Mouse (Mus musculus) lung, postnatal 25 days (tissue): ENCODE measurements at regions not wholly inside any gene's neighbourhood (a gene's known extent, or its start where the extent isn't known, plus 50 kb on each side); places are given as distances from the start of the nearest gene placed in this dataset.
A peak's percentile ranks its signal among the peaks of the same experiment; 100 is the strongest.
"Not testable (repeated sequence)": the region's sequence is repeated elsewhere in the genome, so short reads cannot be mapped to it uniquely, and the experiment has no call there.

Experiments
- DNase-seq: peaks from one replicate; pipeline ENCODE4 v3.0.0; 2022; ENCODE audit warnings: low spot score

DNA sequence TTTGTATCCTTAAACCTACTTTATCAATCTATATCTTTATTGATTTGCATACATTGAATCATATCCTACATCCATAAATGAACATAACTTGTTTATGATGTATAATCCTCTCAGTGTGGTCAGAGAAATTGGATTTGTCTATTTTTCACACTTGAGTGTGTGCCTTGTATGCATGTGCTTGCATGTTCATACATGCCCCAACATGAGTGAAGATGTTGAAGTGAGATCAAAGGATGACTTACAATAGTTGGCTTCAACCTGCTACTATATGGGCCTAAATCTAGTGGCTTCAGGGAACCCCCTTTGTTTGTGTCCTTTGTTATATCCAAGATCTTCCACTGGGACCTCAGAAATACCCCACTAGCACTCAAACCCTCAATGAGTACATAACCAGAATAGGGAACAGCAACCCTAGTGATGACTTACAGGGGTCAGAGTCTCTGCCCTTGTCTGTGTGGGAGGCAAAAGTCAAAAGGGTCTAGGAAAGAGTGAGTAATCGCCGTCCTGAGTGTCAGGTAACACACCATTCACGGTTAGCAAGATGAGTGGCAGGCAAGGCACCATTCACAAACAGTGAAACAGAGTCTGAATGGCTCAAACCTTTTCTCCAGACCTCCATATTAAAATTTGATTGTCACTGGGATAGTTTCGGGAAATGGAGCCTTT, 236.3 kb downstream of the Lpin1 start:
- DNase-seq, result no peak

DNA sequence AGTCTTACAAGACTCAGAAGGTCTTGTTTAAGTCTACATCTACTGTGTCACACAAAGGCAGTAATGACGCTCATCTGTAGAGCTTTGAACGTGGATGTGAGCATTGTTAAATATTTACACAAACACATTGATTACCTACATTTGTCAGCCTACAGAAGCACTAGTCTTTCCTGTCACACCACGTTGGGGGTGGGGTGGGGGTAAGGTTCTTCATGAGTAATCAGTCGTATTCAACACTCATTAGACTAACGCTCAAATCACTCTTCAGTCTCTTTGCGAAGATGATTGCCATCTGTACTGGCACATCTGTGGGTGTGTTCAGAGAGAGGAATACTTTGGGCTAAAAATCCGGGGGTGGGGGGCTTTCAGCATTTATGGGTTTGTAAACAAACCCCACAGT, 240.7 kb downstream of the Lpin1 start:
- DNase-seq, result no peak

DNA sequence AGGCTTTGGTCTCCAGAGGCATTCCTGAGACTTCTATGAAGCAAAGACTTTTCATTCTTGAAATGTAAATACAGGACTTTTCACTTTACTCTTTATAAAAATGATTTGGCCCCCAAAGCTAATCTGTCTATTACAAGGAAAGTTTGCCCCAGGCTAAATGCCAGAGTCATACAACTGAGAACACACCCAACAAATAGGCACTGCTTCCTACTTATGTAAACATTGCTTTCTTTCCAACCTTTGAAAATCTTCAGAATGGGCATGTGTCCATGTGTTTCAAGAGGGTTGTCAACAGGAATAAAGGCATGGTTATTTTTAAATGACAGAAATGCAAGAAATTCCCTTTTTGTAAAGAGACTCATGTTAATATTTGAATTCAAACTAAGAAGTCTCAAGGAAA, 248.4 kb downstream of the Lpin1 start:
- DNase-seq, result peak; percentile 5

DNA sequence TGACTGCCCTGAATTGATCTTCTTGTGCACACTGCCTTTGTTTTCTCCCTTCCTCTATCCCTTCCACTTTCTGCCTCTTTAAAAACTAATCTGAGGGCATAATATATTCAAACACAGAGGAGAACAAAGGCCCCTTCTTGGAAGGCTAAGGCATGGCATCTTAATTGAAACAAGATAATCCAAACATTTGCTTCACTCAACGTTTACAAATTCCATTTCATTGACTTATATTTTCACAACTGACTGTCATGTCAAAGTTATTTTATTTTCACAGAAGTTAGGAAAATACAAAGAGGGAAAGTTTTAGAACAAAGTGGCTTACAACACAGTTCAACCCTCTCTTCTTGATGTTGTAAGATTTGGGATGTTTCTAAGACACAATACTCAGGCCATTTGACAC, 251.9 kb downstream of the Lpin1 start:
- DNase-seq, result no peak

DNA sequence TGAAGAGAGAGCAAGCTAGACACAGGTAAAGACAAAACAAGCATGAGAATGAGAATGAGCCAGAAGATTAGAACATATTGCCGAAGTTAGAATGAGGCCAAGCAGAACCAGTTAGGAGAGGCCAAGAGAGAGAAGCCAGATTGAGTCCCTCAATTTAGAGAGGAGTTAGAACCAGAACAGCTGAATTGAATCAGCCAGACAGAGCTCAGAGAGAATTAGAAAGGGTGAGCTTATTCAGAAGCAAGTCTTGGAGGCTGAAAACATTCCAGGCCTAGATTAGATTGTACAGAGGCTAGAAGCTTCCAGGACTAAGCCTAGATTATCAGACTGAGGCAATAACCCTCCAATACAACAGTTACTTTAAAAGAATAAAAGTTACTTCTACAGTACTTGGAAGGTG, 256.1 kb downstream of the Lpin1 start:
- DNase-seq, result no peak

DNA sequence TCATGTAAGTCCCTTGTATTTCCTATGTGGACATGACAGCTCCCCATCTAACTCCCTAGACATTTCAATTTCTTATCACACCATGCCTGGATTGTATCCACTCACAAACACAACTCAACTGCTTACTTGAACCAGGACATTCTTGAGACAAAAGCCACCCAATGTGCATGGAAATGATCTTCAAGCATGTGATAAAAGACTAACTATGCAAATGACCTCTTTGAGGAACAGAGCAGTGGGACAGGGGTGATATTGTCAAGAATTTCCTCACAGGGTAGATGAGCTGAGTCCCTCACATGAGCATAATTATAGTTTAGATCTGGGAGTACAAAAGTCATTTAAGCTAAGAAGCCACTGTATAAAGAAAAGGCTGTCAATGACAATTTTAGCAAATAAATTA, 259.0 kb downstream of the Lpin1 start:
- DNase-seq, result no peak

DNA sequence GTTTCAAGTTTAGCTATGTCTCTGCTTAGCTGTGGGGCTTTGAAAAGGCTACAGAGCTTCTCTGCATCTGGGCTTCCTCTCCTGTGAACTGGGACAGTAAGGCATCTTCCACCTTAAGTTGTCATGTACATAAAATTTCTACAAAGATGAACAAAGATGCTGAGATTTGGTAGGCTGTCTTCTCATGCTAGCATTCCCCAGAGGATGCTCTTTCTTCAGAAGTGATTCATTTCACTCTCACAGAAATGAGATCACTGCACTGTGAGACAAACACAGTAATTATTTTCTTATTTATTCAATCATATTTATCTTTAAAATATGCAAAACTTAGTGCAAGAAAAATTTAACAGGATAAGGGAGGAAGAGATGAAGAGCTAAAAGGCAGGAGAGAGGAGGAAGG, 261.5 kb downstream of the Lpin1 start:
- no peak for DNase-seq

DNA sequence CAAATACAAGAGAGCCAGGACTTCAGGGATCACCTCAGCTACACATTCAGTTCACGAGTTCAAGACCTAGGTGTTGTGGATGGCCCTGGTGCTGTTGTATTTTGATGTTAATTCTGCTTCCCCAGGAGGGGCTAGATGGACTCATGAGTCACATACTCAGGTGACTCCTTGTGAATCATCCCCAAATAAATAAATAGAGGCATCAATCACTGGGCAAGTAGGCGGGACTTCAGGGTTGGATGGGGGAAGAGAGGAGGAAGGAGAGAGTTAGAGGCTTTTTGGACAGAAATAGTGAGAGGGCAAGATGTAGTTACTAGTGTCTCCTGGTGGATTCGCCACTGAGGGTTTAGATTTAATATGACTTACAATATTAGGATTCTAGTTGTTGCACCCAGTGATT, 266.7 kb downstream of the Lpin1 start:
- DNase-seq, result no peak

DNA sequence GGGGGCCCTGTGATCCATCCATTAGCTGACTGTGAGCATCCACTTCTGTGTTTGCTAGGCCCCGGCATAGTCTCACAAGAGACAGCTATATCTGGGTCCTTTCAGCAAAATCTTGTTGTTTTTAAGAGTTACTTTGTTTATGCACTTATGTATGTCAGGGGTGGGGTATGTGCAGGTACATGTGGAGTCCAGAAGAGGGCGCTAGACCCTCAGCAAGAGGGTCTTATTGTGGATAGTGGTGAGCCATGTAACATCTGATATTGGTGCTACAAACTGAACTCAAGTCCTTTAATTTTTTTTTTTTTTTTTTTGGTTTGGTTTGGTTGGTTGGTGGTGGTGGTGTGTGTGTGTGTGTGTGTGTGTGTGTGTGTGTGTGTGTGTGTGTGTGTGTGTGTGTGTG, 268.7 kb downstream of the Lpin1 start:
- DNase-seq, result not testable (repeated sequence)

DNA sequence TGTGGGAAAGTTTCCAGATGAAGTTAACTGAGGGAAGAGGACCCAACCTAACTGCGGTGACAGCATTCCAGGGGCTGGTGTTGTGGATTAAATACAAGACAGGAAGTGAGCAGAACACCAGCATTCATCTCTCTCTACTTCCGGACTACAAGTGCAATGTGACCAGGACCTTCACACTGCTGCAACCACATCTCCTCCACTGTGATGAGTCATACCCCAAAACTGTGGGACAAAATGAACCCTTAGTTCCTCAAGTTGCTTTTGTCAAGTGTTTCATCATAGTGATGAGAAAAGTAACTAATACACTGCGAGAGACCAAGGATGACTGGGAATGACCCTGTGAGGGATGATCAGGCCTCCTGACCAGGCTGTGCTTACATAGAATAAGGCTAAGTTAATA, 279.3 kb downstream of the Lpin1 start:
- DNase-seq, result no peak

DNA sequence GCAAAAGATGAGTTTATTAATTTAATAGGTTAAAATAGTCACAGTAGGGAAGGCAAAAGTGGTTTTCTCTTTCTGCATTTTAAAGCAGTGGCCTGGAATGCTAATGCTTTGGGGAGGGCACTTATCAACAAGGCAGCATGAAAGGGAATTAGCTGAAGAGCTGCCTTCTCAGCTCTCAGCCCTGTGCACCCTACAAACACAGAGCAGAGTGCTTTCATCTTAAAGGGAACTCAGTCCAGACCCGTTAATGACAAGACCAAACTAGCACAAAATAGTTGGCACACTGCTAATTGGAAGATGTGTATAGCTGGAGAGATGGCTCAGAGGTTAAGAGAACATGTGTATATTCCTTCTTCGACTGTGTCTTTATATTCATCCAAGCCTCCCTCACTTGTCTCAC, 281.6 kb downstream of the Lpin1 start:
- DNase-seq, result no peak

DNA sequence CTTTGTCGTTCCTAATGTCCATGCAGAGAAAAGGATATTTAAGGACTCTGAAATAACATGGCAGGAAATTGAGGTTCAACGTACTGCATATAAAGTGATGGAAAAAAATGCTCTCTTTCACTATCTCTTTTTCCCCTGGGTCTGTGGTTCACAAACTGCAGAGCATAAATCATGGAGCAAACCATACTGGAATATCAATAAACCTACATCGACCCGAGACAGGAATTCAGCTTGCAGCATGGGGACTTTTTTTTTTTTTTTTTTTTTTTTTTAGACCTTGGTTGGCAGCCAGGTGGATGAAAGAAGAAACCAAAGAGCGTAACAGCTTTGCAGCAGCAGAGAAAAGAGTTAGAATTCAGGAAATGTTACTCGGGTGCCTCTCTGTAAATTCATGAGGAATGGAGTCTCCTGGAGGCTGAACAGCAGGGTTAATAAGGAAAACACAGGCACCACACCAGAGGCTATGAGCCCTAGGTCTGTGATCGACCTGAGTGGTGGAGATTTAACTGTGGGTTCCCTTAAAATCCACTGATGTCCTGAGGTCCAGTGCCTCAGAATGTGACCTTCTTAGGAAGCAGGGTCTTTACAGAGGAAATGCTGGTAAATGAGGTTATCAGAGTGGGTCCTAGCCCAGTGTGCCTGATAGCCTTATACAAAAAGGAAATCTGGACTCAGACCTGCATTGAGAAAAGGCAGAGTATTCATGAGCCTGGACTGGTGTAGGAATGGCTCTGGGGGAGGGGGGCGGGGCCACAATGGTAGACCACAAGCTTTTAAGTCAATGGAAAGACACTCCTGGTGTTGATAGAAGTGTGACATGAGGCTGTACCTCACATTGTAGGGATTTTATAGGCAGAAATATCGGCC, 290.0 kb downstream of the Lpin1 start:
- no peak for DNase-seq

DNA sequence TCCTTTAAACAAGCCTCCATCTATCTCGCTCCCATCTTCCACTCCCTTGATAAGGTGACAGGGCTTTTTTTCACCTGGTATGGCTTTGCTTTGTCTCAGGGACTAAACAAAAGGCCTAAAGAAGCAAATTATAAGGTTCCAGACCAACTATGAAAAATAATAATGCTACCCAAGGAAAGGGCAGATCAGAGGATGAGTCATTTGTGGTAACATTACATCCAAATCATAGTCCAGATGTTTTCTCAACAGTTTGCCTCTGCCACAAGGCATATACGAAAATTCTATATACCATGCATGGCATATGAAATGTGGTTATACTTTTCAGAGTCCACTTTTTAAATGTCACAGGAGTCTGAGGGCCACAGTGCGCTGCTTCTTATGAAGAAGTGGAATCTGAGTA, 302.7 kb downstream of the Lpin1 start:
- DNase-seq, result no peak

DNA sequence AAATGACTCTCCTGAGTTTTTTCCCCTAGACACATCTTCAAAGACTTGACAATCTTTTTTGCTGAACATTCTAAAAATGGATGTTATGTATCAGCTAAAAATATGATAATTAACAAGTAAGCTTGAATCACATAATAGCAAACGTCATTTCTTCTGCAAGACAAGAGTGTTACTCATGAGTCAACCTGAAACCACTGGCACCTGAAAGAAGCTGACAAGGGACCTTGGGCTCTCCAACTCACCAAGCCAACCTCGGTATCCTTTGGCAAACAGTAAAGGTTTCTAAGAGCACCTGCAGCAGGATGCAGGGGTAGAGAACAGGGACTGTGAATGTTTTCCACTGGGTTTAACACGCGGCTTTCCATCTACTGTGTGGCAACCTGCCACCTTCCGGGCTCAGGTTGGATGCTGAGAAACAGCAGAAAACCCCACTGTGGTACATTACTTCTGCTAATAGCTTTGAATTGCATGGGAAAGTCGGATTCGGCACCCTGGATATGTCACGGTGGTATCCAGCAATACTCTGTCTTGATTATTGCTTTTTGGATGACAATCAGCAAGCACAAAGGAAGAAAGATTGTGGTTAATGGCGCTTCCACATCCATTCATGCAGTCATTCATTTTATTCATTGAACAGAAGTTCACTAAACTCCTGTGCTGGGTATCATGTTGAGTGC, 305.9 kb downstream of the Lpin1 start:
- DNase-seq, result no peak

DNA sequence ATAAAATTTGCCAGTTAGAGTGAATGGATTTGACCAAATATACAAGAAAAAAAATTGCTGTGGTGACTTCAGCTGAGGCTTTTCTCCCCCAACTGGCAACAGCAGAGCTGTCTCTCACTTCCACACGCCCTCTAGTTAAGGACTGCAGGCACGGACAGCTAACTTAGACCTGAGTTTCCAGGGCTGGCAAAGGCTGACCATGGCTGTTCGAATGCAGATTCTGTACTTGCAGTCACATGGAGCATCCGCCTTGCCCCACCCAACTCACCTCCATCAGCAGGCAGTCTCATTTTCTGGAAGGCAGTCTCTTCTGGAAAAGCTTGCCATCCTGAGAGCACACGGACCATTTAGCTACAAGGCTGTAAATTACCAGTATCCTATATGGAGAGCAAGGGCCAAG, 325.7 kb downstream of the Lpin1 start:
- DNase-seq, result no peak

DNA sequence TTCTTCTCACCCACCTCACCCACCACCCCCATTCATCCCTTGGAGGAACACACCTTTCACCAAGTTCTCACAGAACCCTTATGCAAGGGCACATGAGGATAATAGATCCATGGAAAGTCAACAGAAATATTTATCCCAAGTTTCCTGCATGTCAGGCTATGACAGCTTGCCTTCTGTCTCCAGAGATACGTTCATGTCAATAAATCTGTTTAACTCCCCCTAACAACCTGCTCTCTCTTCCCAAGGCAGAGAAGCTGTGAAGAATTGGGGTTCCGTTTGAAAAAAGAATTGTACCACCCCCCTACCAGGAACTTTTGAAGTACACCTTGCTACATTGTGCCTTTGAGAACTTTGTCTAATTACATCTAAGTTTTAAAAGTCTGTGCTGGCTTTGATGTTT, 331.6 kb downstream of the Lpin1 start:
- no peak for DNase-seq

DNA sequence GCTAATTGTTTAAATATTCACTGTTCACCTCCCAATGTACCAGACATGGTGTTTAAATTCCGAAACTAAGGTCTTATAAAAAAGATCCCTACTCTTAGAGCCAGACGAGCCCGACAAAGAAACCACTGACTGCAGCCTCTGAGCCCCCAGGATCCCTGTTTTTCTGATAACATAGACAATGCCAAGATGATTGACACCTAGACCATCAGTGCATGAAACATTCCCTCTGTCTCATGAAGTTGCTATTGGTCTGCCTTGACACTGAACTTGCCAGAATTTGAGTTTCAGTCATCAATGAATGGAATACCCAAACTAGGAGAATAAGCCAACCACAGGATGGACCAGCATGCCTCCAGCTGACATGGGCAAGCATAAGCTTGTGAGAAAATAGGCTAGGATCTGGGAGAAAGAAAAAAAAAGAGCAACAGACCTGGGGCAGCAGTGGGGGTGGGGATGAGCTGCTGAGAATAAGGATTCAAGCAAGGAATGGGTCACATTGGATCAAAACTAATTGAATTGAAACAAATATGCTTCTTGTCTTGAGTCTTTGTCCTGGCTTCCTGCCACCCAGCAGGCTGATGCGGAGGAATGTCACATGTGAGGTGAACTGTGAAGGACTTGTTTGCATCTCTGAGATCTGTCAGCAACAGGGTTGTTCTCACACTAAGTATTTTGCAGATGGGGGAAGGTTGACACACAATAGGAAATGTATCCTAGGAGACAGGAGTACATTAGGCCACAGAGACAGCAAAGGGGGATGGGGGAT, 333.0 kb downstream of the Lpin1 start:
- DNase-seq, result no peak

DNA sequence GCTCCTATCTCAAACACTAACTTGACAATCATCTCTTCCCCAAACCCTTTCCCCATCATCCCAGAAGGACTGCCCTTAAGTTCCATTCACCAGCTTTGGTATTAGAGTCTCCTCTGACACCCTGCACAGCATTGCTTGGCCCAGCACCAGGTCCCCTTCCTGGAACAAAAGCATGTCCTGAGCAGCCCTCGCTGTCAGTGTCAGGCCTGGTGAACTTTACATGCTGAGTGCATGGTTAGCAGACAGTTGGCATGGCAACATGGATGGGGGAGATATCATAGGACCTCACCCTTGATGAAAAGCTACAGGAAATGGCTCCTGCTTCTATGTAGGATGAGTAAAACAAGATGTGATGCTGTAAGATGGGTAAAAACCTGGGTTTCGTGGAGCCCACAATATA, 333.6 kb downstream of the Lpin1 start:
- DNase-seq, result no peak

DNA sequence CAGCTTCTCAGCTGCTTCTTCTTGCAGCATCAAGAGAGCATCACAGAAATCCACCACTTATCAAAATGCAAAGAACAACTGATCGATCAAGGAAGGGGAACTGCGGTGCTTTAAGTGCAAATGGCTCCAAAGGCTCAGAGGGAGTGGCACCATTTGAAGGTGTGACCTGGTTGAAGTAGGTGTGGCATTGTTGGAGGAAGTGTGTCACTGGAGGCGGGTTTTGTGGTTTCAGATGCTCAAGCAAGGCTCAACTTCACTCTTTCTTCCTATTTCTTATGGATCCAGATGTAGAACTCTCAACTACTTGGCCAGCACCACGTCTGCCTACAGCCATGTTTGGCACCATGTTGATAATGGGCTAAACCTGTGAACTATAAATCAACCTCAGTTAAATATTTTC, 334.5 kb downstream of the Lpin1 start:
- DNase-seq, result no peak

DNA sequence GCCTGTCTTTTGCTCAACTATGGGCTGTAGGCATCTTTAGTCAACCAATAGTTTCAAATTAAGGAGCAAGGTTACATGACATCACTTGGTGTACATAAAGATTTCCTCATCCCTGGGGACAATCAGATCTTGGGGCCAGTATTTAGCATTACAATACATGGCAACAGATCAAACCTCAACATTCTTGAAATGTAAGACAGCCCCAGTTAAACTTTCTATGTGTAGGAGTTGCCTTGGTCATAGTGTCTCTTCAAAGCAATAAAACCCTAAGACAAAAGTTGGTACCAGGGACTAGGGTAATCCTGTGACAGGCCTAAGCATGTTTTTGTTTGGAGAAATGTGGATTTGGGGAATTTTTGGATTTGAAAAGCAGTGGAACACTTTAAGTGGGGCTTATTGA, 338.3 kb downstream of the Lpin1 start:
- no peak for DNase-seq

DNA sequence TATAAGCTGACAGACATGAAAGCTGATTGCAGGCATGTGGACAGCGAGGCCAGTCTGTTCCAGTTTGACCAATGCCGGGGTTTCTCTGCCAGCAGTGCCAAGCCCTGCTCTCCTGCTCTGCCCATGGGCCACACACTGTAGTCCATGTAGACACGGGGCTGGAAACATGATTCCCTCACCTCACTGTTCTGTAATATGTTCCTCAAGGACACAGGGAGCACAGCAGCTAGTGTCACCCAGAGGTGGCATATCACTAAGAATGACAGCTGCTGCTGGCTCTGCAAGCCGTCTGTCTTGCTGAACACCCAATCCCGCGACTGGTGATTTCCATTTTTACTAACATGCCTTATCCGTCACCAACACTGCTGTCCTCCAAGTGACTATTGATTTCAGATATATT, 339.9 kb downstream of the Lpin1 start:
- peak; percentile 7 for DNase-seq

DNA sequence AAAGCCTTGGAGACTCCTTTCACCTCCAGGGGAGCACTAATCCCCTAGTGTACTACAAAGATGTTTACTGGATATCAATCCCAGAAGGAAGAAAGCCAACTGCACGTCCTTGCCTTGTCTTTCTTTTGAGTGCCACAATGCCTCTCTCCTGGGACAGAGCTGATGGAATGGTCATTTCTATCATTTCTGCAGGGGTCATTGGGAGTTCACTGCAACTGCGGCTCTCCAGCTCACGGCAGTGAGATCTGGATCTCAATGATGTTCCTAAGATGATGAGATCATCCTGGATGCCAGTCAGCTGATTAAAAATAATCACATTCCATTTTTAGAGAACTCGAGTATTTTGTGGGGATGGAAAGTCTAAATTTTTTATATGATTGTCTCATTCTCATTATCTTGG, 341.1 kb downstream of the Lpin1 start:
- no peak for DNase-seq
